Mouse (Mus musculus) ES-E14 (cell line): Measurements from ENCODE around the gene Zfp759. TPM values are rescaled to one million over a fixed set of nuclear protein-coding genes. Genes with fewer than 3 reads are reported as not detected.
"Not testable (repeated sequence)": the region's sequence is repeated elsewhere in the genome, so short reads cannot be mapped to it uniquely, and the experiment has no call there.

Experiments used
- DNase-seq: peaks from one replicate; pipeline ENCODE4 v3.0.0-alpha.2; 2013; ENCODE audit warnings: low read depth, low spot score
- H3K27ac ChIP-seq: 2 replicates; pipeline ENCODE4 v1.5.1; 2012; ENCODE audit warnings: low read depth, mild to moderate bottlenecking, low read length, moderate library complexity, mixed read lengths; ENCODE audit not compliant: poor library complexity, insufficient read depth, severe bottlenecking
- H3K36me3 ChIP-seq: 2 replicates; pipeline ENCODE4 v1.6.1; 2012; ENCODE audit warnings: mild to moderate bottlenecking, low read length, moderate library complexity, mixed read lengths; ENCODE audit not compliant: control insufficient read depth, poor library complexity, insufficient read depth, severe bottlenecking
- H3K4me1 ChIP-seq, 2 experiments: fragments of 150-350 bp in 1 of 2; sonication (generic) in 1 of 2; 2 replicates each; pipeline ENCODE4 v1.6.1; 2012; ENCODE audit warnings: low read length in 2 of 2, mild to moderate bottlenecking in 1 of 2, mixed read lengths in 1 of 2; ENCODE audit not compliant: control insufficient read depth in 2 of 2, insufficient read depth in 2 of 2, poor library complexity in 1 of 2
- H3K4me3 ChIP-seq, 2 experiments: fragments of 150-350 bp in 1 of 2; sonication (generic) in 1 of 2; 2 replicates each; pipeline ENCODE4 v1.5.1; 2012; ENCODE audit warnings: low read length in 2 of 2, low read depth in 1 of 2, mild to moderate bottlenecking in 1 of 2, mixed read lengths in 1 of 2; ENCODE audit not compliant: insufficient read depth in 1 of 2, poor library complexity in 1 of 2, severe bottlenecking in 1 of 2
- H3K9ac ChIP-seq: 2 replicates; pipeline ENCODE4 v1.6.1; 2012; ENCODE audit warnings: low read depth, mild to moderate bottlenecking, low read length, mixed read lengths; ENCODE audit not compliant: poor library complexity, insufficient read depth, severe bottlenecking
- H3K9me3 ChIP-seq: fragments of 150-350 bp; sonication (generic); 2 replicates; pipeline ENCODE4 v1.6.1; 2012; ENCODE audit warnings: low read depth, mild to moderate bottlenecking, low read length; ENCODE audit not compliant: control insufficient read depth, insufficient read depth
- CHD2 ChIP-seq: IDR thresholded peaks from 2 replicates; pipeline ENCODE4 v1.6.1; 2014; ENCODE audit warnings: mild to moderate bottlenecking, low read depth, low read length, inconsistent platforms
- HCFC1 ChIP-seq: IDR thresholded peaks from 2 replicates; pipeline ENCODE4 v1.6.1; 2012; ENCODE audit warnings: low read length, inconsistent platforms, borderline replicate concordance; ENCODE audit not compliant: insufficient read depth
- MAFK ChIP-seq: IDR thresholded peaks from 2 replicates; pipeline ENCODE4 v1.6.1; 2014; ENCODE audit warnings: mild to moderate bottlenecking, low read depth, low read length, inconsistent platforms; ENCODE audit not compliant: insufficient read depth
- ZC3H11A ChIP-seq: IDR thresholded peaks from 2 replicates; pipeline ENCODE4 v1.6.1; 2012; ENCODE audit warnings: low read depth, mild to moderate bottlenecking, inconsistent platforms, low read length, borderline replicate concordance
- ZNF384 ChIP-seq: IDR thresholded peaks from 2 replicates; pipeline ENCODE4 v1.6.1; 2012; ENCODE audit warnings: low read depth, low read length, inconsistent platforms
- in situ Hi-C, 2 experiments: fragments of 600-800 bp; cut with MboI; formaldehyde crosslinking; loops; one replicate each; pipeline ENCODE4 v1.15.1; 2025; ENCODE audit warnings: low sequenced_read_pairs in 2 of 2, inconsistent platforms in 1 of 2; ENCODE audit not compliant: unreplicated experiment in 2 of 2
- total RNA-seq: library from RNA; depleted of rRNA; stranded (reverse); fragments of 300-350 nt; gene quantifications from 2 replicates; pipeline ENCODE4 v1.2.3, GENCODE M21; 2012

The Zfp759 gene
- total RNA-seq, 1 experiment, result 3.8 TPM

GRCm38 (mm10) chr13:67108821-67109206, 12.6 kb upstream of the Zfp759 start:
- H3K36me3 ChIP-seq, result peaks cover 5% of the 10 kb centered on the region; the same call in 1 of the 2 replicates
- in situ Hi-C loops, result no loop called here
- no peak overlapping the region; the same call in 1 of the 2 replicates for H3K9ac ChIP-seq
- DNase-seq, result no peak
- H3K4me3 ChIP-seq, result peak overlapping the region in 1 of 2 experiments; percentile 87; a peak in 2 of 4 replicates
- H3K27ac ChIP-seq, result no peak overlapping the region
- TF ChIP-seq HCFC1, result no peak
- TF ChIP-seq ZC3H11A, result no peak
- TF ChIP-seq MAFK, result no peak
- TF ChIP-seq ZNF384, result no peak
- TF ChIP-seq CHD2, result no peak
- no peaks in the 10 kb centered on the region for H3K9me3 ChIP-seq
- H3K4me1 ChIP-seq, result peaks cover 2% of the 10 kb centered on the region in 2 experiments; a peak in 3 of 4 replicates

DNA sequence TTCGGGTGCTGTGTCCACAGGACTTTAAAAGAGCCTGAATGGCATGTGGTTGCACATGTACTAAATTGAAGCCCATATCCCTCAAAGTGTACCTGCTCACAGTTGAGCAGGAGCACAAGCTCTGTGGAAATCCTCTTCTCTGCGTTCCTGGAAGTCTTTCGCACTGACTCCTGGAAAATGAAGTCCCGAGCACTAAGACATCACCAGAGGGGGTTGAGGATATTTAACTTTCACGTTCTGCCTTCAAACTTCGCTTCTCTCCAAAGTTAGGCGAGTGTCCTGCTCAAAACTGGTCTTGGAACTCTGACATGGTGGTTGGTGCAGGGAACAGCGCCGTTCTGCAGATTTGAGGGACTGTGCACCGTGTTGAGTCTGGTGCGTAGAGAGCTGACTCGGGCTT, 9.4 kb upstream of the Zfp759 start:
- TF ChIP-seq HCFC1, result peak; percentile 82
- no peak for TF ChIP-seq ZC3H11A
- no peak for DNase-seq
- Histone ChIP-seq H3K4me3 (peak overlapping the region in 1 of 2 experiments; percentile 53; a peak in 2 of 4 replicates), H3K4me1 (peaks cover 2% of the 10 kb centered on the region in 2 experiments; a peak in 3 of 4 replicates), H3K27ac (no peak overlapping the region), H3K9ac (no peak overlapping the region), H3K36me3 (no peaks in the 10 kb centered on the region), H3K9me3 (no peaks in the 10 kb centered on the region)
- in situ Hi-C loops, result no loop called here

- in situ Hi-C loops, result no loop called here
- no peak overlapping the region for H3K27ac ChIP-seq
- DNase-seq, result no peak
- H3K36me3 ChIP-seq, result no peaks in the 10 kb centered on the region
- H3K9ac ChIP-seq, result no peak overlapping the region
- TF ChIP-seq ZNF384 (no peak), MAFK (no peak), HCFC1 (no peak), CHD2 (no peak), ZC3H11A (no peak)
- no peaks in the 10 kb centered on the region for H3K9me3 ChIP-seq
- H3K4me1 ChIP-seq, result peaks cover 0 to 2% of the 10 kb centered on the region in 2 experiments; a peak in 2 of 4 replicates
- H3K4me3 ChIP-seq, result no peak overlapping the region
These were observed 8.2 kb upstream of the Zfp759 start for GRCm38 (mm10) chr13:67113287-67113686.

- H3K9me3 ChIP-seq, H3K4me1 ChIP-seq, H3K4me3 ChIP-seq, H3K27ac ChIP-seq, H3K36me3 ChIP-seq, DNase-seq, in situ Hi-C loops, H3K9ac ChIP-seq: not testable (repeated sequence)
These were observed 5.3 kb upstream of the Zfp759 start, which contains the start of gene Rslcan18 for GRCm38 (mm10) chr13:67116163-67116562. TSS of gene Rslcan18 (minus strand) at chr13:67116263.

DNA sequence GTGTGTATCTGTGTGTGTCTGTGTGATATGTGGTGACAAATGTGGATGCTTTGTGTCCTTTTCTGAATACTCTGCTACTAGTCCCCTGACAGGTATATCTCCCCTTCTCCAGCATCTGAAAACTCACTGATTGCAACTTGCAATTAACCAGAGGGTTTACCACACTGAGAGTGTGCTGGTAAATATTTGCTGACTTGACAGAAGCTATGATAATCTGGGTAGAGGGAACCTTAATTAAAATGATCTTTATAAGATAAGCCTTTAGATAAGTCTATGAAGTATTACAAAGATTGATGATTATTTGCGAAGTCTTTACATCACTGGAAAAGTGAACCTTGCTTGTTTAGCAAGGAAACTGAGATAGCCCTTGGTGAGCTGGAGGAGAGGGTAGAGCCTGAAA, 3.0 kb downstream of the Zfp759 start:
- no peak for DNase-seq
- no peak overlapping the region for H3K27ac ChIP-seq
- TF ChIP-seq ZNF384 (no peak), MAFK (0 out of 2 replicates have a peak, but pooled peaks have one; percentile 54), HCFC1 (no peak)
- H3K9me3 ChIP-seq, result no peaks in the 10 kb centered on the region
- H3K36me3 ChIP-seq, result no peaks in the 10 kb centered on the region
- no peak overlapping the region for H3K9ac ChIP-seq
- no peak overlapping the region for H3K4me3 ChIP-seq
- in situ Hi-C loops, result no loop called here
- no peaks in the 10 kb centered on the region for H3K4me1 ChIP-seq

DNA sequence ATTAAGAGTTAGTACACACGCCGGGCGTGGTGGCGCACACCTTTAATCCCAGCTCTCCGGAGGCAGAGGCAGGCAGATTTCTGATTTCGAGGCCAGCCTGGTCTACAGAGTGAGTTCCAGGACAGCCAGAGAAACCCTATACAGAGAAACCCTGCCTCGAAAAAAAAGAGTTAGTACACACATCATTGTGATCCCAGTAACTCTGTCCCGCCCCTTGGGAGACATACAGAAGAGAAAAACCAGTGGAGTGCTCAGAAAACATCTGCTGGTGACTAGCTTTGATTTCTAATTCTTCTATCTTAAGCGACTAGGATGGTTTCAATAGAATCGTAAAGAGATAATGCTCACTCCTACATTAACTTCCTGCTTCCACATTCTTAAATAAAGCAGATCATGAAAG, 6.0 kb downstream of the Zfp759 start:
- in situ Hi-C loops, H3K27ac ChIP-seq, H3K36me3 ChIP-seq, H3K9me3 ChIP-seq, H3K4me1 ChIP-seq, DNase-seq, H3K9ac ChIP-seq: not testable (repeated sequence)
- H3K4me3 ChIP-seq, result peak overlapping the region in 1 of 2 experiments; percentile 79; a peak in 2 of 4 replicates
